Mouse (Mus musculus) adrenal gland, adult 2 months (tissue): ENCODE measurements around the gene Cdkal1. TPM values are rescaled to one million over a fixed set of nuclear protein-coding genes. Genes with fewer than 3 reads are reported as not detected.

Experiments
- DNase-seq: peaks from one replicate; pipeline ENCODE4 v3.0.0; 2021
- polyA plus RNA-seq: library from polyadenylated mRNA; depleted of rRNA; stranded (reverse); fragments of >200 nt; gene quantifications from 2 replicates; pipeline ENCODE4 v1.2.3, GENCODE M21; 2012
- total RNA-seq, 2 experiments: library from RNA; stranded (reverse); gene quantifications; 2 replicates each; pipeline ENCODE4 v1.2.3; 2021

The Cdkal1 gene
- total and polyA plus RNA-seq, 3 experiments: 0.73 to 29.0 (median 22.0) TPM

- no peak for DNase-seq
These were observed 155.6 kb downstream of the Cdkal1 start for GRCm38 (mm10) chr13:29699896-29700295.

GRCm38 (mm10) chr13:29698307-29698985 is 157.0 kb downstream of the Cdkal1 start:
- DNase-seq: no peak

GRCm38 (mm10) chr13:29697230-29697629 is 158.2 kb downstream of the Cdkal1 start:
- DNase-seq: no peak

- DNase-seq: no peak
These were observed 164.7 kb downstream of the Cdkal1 start for GRCm38 (mm10) chr13:29690734-29691133.

GRCm38 (mm10) chr13:29688851-29689250 is 166.6 kb downstream of the Cdkal1 start:
- no peak for DNase-seq

GRCm38 (mm10) chr13:29687872-29688271 is 167.6 kb downstream of the Cdkal1 start:
- no peak for DNase-seq

GRCm38 (mm10) chr13:29679479-29680186 is 175.8 kb downstream of the Cdkal1 start:
- DNase-seq: no peak

- DNase-seq: no peak
These were observed 177.9 kb downstream of the Cdkal1 start for GRCm38 (mm10) chr13:29677559-29677958.

GRCm38 (mm10) chr13:29670626-29671025 is 184.8 kb downstream of the Cdkal1 start:
- DNase-seq: no peak

GRCm38 (mm10) chr13:29663908-29664307 is 191.6 kb downstream of the Cdkal1 start:
- no peak for DNase-seq

- DNase-seq: no peak
These were observed 199.6 kb downstream of the Cdkal1 start for GRCm38 (mm10) chr13:29655841-29656365.

GRCm38 (mm10) chr13:29653407-29653806 is 202.1 kb downstream of the Cdkal1 start:
- peak; percentile 27 for DNase-seq

GRCm38 (mm10) chr13:29652791-29653190 is 202.7 kb downstream of the Cdkal1 start:
- peak; percentile 32 for DNase-seq

GRCm38 (mm10) chr13:29650576-29651236 is 204.8 kb downstream of the Cdkal1 start:
- DNase-seq: no peak

GRCm38 (mm10) chr13:29649593-29649992 is 205.9 kb downstream of the Cdkal1 start:
- DNase-seq: no peak

- DNase-seq: no peak
These were observed 213.2 kb downstream of the Cdkal1 start for GRCm38 (mm10) chr13:29642226-29642625.

- DNase-seq: no peak
These were observed 214.3 kb downstream of the Cdkal1 start for GRCm38 (mm10) chr13:29641200-29641599.

- DNase-seq: no peak
These were observed 215.3 kb downstream of the Cdkal1 start for GRCm38 (mm10) chr13:29640186-29640585.

GRCm38 (mm10) chr13:29638303-29638702 is 217.2 kb downstream of the Cdkal1 start:
- DNase-seq: no peak

GRCm38 (mm10) chr13:29637788-29638187 is 217.7 kb downstream of the Cdkal1 start:
- DNase-seq: peak; percentile 74

GRCm38 (mm10) chr13:29635581-29635980 is 219.9 kb downstream of the Cdkal1 start:
- DNase-seq: no peak

- DNase-seq: no peak
These were observed 224.1 kb downstream of the Cdkal1 start for GRCm38 (mm10) chr13:29631342-29631741.

GRCm38 (mm10) chr13:29628607-29629006 is 226.9 kb downstream of the Cdkal1 start:
- peak; percentile 28 for DNase-seq
